Mouse (Mus musculus) G1E-ER4 (cell line): ENCODE results near the gene Dusp6. TPM values are rescaled to one million over a fixed set of nuclear protein-coding genes. Genes with fewer than 3 reads are reported as not detected.

Source experiments
- GATA1 ChIP-seq: IDR thresholded peaks from one replicate; pipeline ENCODE4 v1.8.0; 2012; ENCODE audit warnings: low read length, inconsistent platforms
- polyA plus RNA-seq: library from polyadenylated mRNA; stranded (reverse); fragments of >175 nt; gene quantifications from 2 replicates; pipeline ENCODE4 v1.2.3, GENCODE M21; 2012

The Dusp6 gene
- polyA plus RNA-seq, 1 experiment = not detected

- no peak for TF ChIP-seq GATA1
These were observed 21.9 kb downstream of the Dusp6 start for GRCm38 (mm10) chr10:99284918-99285317.

- TF ChIP-seq GATA1 = no peak
These were observed 22.7 kb downstream of the Dusp6 start for GRCm38 (mm10) chr10:99285759-99286158.

- no peak for TF ChIP-seq GATA1
These were observed 23.2 kb downstream of the Dusp6 start for GRCm38 (mm10) chr10:99286213-99286612.

- no peak for TF ChIP-seq GATA1
These were observed 23.8 kb downstream of the Dusp6 start for GRCm38 (mm10) chr10:99286787-99287186.

GRCm38 (mm10) chr10:99287206-99287605, 24.2 kb downstream of the Dusp6 start:
- TF ChIP-seq GATA1 = no peak

- TF ChIP-seq GATA1 = no peak
These were observed 26.1 kb downstream of the Dusp6 start for GRCm38 (mm10) chr10:99289176-99289575.

- no peak for TF ChIP-seq GATA1
These were observed 30.1 kb downstream of the Dusp6 start for GRCm38 (mm10) chr10:99293111-99293640.

GRCm38 (mm10) chr10:99297721-99298120, 34.7 kb downstream of the Dusp6 start:
- TF ChIP-seq GATA1 = no peak

GRCm38 (mm10) chr10:99298328-99299295, 35.6 kb downstream of the Dusp6 start:
- TF ChIP-seq GATA1 = no peak

GRCm38 (mm10) chr10:99299303-99299702, 36.3 kb downstream of the Dusp6 start:
- TF ChIP-seq GATA1 = no peak

GRCm38 (mm10) chr10:99302051-99302450, 39.0 kb downstream of the Dusp6 start:
- TF ChIP-seq GATA1 = no peak

GRCm38 (mm10) chr10:99308837-99309236, 45.8 kb downstream of the Dusp6 start:
- TF ChIP-seq GATA1 = no peak

GRCm38 (mm10) chr10:99309617-99310016, 46.6 kb downstream of the Dusp6 start:
- TF ChIP-seq GATA1 = no peak

- no peak for TF ChIP-seq GATA1
These were observed 47.2 kb downstream of the Dusp6 start for GRCm38 (mm10) chr10:99310204-99310603.

GRCm38 (mm10) chr10:99311956-99312355, 48.9 kb downstream of the Dusp6 start:
- TF ChIP-seq GATA1 = no peak

GRCm38 (mm10) chr10:99314366-99314765, 51.3 kb downstream of the Dusp6 start:
- no peak for TF ChIP-seq GATA1

- no peak for TF ChIP-seq GATA1
These were observed 54.0 kb downstream of the Dusp6 start for GRCm38 (mm10) chr10:99317057-99317456.

Other genes with a start within 250 kb of the Dusp6 start
- gene Poc1b, start 156.2 kb upstream of the Dusp6 start, polyA plus RNA-seq = 6.5 and 9.8 TPM in 2 replicates
- 0.77 and 0.83 TPM in 2 replicates for gene Galnt4, start 155.1 kb upstream of the Dusp6 start, polyA plus RNA-seq
- gene Phxr2, start 136.9 kb upstream of the Dusp6 start, polyA plus RNA-seq = not detected in 2 replicates